Mouse (Mus musculus): ENCODE measurements at regions not wholly inside any gene's neighbourhood (a gene's known extent, or its start where the extent isn't known, plus 50 kb on each side); places are given as distances from the start of the nearest gene placed in this dataset.
"Not testable (repeated sequence)": the region's sequence is repeated elsewhere in the genome, so short reads cannot be mapped to it uniquely, and the experiment has no call there.

- DNase-seq (ENCODE audit: low read depth, low spot score) = not testable (repeated sequence)
These were observed 1054.6 kb upstream of the Rag2 start for GRCm38 (mm10) chr2:100569891-100570290.

GRCm38 (mm10) chr2:100590643-100591042 is 1033.9 kb upstream of the Rag2 start:
- DNase-seq (ENCODE audit: low read depth, low spot score) = not testable (repeated sequence)

GRCm38 (mm10) chr2:100626183-100626582 is 998.3 kb upstream of the Rag2 start:
- DNase-seq (ENCODE audit: low read depth, low spot score) = not testable (repeated sequence)

GRCm38 (mm10) chr2:100652742-100653141 is 971.8 kb upstream of the Rag2 start:
- not testable (repeated sequence) for DNase-seq (ENCODE audit: low read depth, low spot score)

- DNase-seq (ENCODE audit: low read depth, low spot score) = not testable (repeated sequence)
These were observed 953.0 kb upstream of the Rag2 start for GRCm38 (mm10) chr2:100671384-100672039.

GRCm38 (mm10) chr2:100708395-100708794 is 916.1 kb upstream of the Rag2 start:
- DNase-seq (ENCODE audit: low read depth, low spot score) = not testable (repeated sequence)

GRCm38 (mm10) chr2:100743294-100743693 is 881.2 kb upstream of the Rag2 start:
- not testable (repeated sequence) for DNase-seq (ENCODE audit: low read depth, low spot score)

GRCm38 (mm10) chr2:100755033-100755432 is 869.5 kb upstream of the Rag2 start:
- DNase-seq (ENCODE audit: low read depth, low spot score) = not testable (repeated sequence)

- DNase-seq (ENCODE audit: low read depth, low spot score) = no peak
These were observed 839.1 kb upstream of the Rag2 start for GRCm38 (mm10) chr2:100785392-100785791.

- DNase-seq (ENCODE audit: low read depth, low spot score) = no peak
These were observed 828.9 kb upstream of the Rag2 start for GRCm38 (mm10) chr2:100795578-100795977.

GRCm38 (mm10) chr2:100796830-100797229 is 827.7 kb upstream of the Rag2 start:
- no peak for DNase-seq (ENCODE audit: low read depth, low spot score)

- no peak for DNase-seq (ENCODE audit: low read depth, low spot score)
These were observed 827.0 kb upstream of the Rag2 start for GRCm38 (mm10) chr2:100797502-100797901.

- peak; percentile 0 for DNase-seq (ENCODE audit: low read depth, low spot score)
These were observed 812.0 kb upstream of the Rag2 start for GRCm38 (mm10) chr2:100812546-100812945.

- no peak for DNase-seq (ENCODE audit: low read depth, low spot score)
These were observed 809.8 kb upstream of the Rag2 start for GRCm38 (mm10) chr2:100814613-100815258.

GRCm38 (mm10) chr2:100834056-100834455 is 790.5 kb upstream of the Rag2 start:
- no peak for DNase-seq (ENCODE audit: low read depth, low spot score)

GRCm38 (mm10) chr2:100857772-100858171 is 766.7 kb upstream of the Rag2 start:
- no peak for DNase-seq (ENCODE audit: low read depth, low spot score)

GRCm38 (mm10) chr2:100865495-100865894 is 759.0 kb upstream of the Rag2 start:
- no peak for DNase-seq (ENCODE audit: low read depth, low spot score)

Measured in retina, postnatal 7 days (tissue).